Mouse (Mus musculus) heart, embryonic 12.5 days (tissue): ENCODE measurements around the gene Tax1bp3. TPM values are rescaled to one million over a fixed set of nuclear protein-coding genes. Genes with fewer than 3 reads are reported as not detected.
A peak's percentile ranks its signal among the peaks of the same experiment; 100 is the strongest.

ENCODE experiments used
- ATAC-seq: fragments of 200-750 bp; cut with Nextera tagmentation; 2 replicates; pipeline ENCODE4 v1.8.0; 2017; ENCODE audit warnings: moderate TSS enrichment, moderate library complexity; ENCODE audit not compliant: insufficient number of reproducible peaks, low FRiP score
- H3K27ac ChIP-seq: fragments of 300-500 bp; sonication (generic); 2 replicates; pipeline ENCODE4 v1.5.1; 2016; ENCODE audit warnings: mild to moderate bottlenecking, moderate library complexity; ENCODE audit not compliant: poor library complexity, severe bottlenecking
- H3K27me3 ChIP-seq: fragments of 300-500 bp; sonication (generic); replicated peaks from 2 replicates; pipeline ENCODE4 v1.6.1; 2016; ENCODE audit warnings: mild to moderate bottlenecking, moderate library complexity
- H3K36me3 ChIP-seq: fragments of 300-500 bp; sonication (generic); 2 replicates; pipeline ENCODE4 v1.6.1; 2016; ENCODE audit warnings: mild to moderate bottlenecking, moderate library complexity
- H3K4me1 ChIP-seq: fragments of 300-500 bp; sonication (generic); replicated peaks from 2 replicates; pipeline ENCODE4 v1.6.1; 2016; ENCODE audit warnings: mild to moderate bottlenecking
- H3K4me2 ChIP-seq: fragments of 300-500 bp; sonication (generic); 2 replicates; pipeline ENCODE4 v1.6.1; 2016; ENCODE audit warnings: mild to moderate bottlenecking, moderate library complexity
- H3K4me3 ChIP-seq: fragments of 300-500 bp; sonication (generic); 2 replicates; pipeline ENCODE4 v1.5.1; 2016; ENCODE audit warnings: mild to moderate bottlenecking
- H3K9ac ChIP-seq: fragments of 300-500 bp; sonication (generic); 2 replicates; pipeline ENCODE4 v1.6.1; 2016; ENCODE audit warnings: mild to moderate bottlenecking, moderate library complexity
- H3K9me3 ChIP-seq: fragments of 300-500 bp; sonication (generic); replicated peaks from 2 replicates; pipeline ENCODE4 v1.6.1; 2016; ENCODE audit warnings: mild to moderate bottlenecking, moderate library complexity
- WGBS: fragments of 180-500 bp; shearing (Covaris S2); methylation state at CpG from one replicate; pipeline ENCODE4 v1.1.7; 2016; 5-methylcytosine and 5-hydroxymethylcytosine counted together
- polyA plus RNA-seq: library from polyadenylated mRNA; unstranded; fragments of >200 nt; fragmentation: Nextera tagmentation; extraction: Ambion mirVana; gene quantifications from 2 replicates; pipeline ENCODE4 v1.2.1, GENCODE M21; 2016

The Tax1bp3 gene
- polyA plus RNA-seq, 1 experiment from 2014 or later: 239 TPM

DNA sequence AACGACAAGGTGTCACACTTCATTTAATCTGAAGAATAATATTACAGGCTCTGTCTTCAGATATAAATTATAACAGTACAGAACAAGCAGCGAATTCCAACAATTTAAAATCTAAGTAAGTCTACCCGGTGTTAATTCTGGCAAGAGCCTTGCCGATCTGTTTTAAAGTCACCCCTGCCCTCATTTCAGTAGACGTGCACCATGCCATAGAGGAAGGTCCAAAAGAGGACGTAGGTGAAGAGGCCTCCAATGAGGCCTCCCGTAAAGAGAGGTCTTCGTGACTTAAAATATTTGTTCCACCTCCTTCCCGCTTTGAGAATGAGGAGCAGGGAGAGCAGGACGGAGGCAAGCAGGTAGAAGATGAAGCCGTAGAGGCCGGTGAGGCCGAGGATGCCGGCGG, 697 bp upstream of the Tax1bp3 start:
- H3K4me2 ChIP-seq: peak overlapping the region; percentile 81
- ATAC-seq: no peak
- peaks cover 39% of the 10 kb centered on the region for H3K4me1 ChIP-seq
- H3K9me3 ChIP-seq: no peaks in the 10 kb centered on the region
- H3K36me3 ChIP-seq: peaks cover 30% of the 10 kb centered on the region
- 1% methylated on average over 15 of the region's 15 CpGs for WGBS
- H3K9ac ChIP-seq: peak overlapping the region; percentile 98
- H3K4me3 ChIP-seq: peak overlapping the region; percentile 95
- no peaks in the 10 kb centered on the region for H3K27me3 ChIP-seq
- H3K27ac ChIP-seq: peak overlapping the region; percentile 78

DNA sequence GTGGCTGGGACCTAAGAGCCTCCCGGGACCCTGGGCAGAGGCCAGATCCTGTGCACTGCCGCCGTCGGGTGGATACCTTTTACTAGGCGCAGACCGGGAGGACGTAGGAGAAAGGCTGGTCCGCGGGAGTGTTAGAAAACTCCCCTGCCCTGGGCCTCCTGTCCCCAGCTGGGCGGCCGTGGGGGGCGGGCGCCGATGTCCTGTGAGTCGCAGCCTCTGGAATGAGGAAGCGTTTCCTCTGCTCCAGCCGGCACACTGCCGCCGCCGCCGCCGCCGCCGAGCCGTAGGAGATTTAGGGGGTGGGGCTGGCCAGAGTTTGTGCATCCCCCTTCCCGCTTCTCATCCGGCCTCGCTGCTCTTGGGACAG, 609 bp downstream of the Tax1bp3 start:
- H3K4me1 ChIP-seq: peaks cover 29% of the 10 kb centered on the region
- under 1% methylated on average over 28 of the region's 28 CpGs for WGBS
- H3K36me3 ChIP-seq: peaks cover 32% of the 10 kb centered on the region
- H3K4me2 ChIP-seq: peak overlapping the region; percentile 95
- no peaks in the 10 kb centered on the region for H3K27me3 ChIP-seq
- H3K4me3 ChIP-seq: peak overlapping the region; percentile 95
- peak overlapping the region; percentile 97 for H3K27ac ChIP-seq
- peak; percentile 84 for ATAC-seq
- peak overlapping the region; percentile 87 for H3K9ac ChIP-seq
- no peaks in the 10 kb centered on the region for H3K9me3 ChIP-seq

DNA sequence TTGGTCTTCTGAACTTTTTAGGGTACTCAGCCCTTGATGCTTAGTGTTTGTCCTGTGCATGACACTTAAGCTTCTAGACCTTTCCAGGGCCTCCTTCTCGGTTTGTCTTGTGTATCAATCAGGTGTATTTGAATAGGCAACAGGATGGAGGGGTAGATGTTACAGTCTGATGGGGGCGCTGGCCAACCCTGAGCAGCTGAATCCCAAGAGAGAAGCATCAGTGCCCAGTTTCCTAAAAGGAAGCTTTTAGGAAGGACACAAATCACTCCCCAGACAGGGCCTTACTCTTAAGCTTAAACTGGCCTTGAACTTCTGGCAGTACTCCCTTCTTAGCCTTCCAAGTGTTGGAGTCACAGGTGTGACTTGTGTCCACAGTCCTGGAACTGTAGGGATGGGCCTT, 1.0 kb downstream of the Tax1bp3 start:
- Histone ChIP-seq H3K4me1 (peaks cover 27% of the 10 kb centered on the region), H3K9ac (peak overlapping the region; percentile 87), H3K4me3 (peak overlapping the region; percentile 95), H3K36me3 (peaks cover 35% of the 10 kb centered on the region), H3K9me3 (no peaks in the 10 kb centered on the region), H3K4me2 (peak overlapping the region; percentile 95), H3K27me3 (no peaks in the 10 kb centered on the region), H3K27ac (peak overlapping the region; percentile 97)
- 5% methylated on average over 2 of the region's 2 CpGs for WGBS
- ATAC-seq: no peak

DNA sequence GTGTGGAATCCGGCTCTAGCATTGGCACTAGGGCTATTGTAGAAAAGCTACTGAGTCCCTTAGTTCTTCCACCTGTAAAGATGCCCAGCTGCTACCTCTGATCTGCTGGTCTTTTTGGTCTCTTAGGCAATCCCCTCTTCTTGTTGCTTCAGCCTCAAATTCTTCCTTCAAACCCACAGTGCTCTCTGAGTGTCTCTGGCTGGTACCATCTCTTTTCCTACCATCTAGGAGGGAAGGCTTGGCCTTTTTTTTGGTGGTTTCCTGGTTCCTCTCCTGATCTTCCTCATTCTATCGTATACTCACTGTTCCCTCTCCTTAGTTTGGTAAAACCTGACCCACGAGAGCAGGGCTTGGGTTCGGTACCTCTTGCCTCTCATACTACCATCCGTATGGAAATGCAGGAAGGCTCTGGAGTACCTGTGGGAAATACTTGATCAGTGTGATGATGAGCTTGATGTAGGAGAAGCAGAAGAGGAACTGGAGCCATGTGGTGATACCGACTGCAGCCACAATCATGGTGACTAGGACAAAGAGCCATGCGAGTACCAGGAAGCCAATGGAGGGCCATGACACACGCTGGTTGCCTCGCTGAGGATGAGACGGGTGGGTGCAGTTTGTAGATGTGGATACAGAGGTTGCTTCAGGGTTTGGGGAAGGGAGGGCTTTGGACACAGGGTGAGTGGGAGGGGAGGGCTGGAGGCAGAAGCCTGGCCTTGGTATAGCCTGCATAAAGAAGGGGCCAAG, 9.2 kb downstream of the Tax1bp3 start:
- Histone ChIP-seq H3K36me3 (peaks cover 77% of the 10 kb centered on the region), H3K9me3 (no peaks in the 10 kb centered on the region), H3K4me3 (no peak overlapping the region), H3K27me3 (no peaks in the 10 kb centered on the region), H3K27ac (no peak overlapping the region), H3K9ac (no peak overlapping the region), H3K4me1 (no peaks in the 10 kb centered on the region), H3K4me2 (no peak overlapping the region)
- 88% methylated on average over 10 of the region's 10 CpGs for WGBS
- no peak for ATAC-seq

DNA sequence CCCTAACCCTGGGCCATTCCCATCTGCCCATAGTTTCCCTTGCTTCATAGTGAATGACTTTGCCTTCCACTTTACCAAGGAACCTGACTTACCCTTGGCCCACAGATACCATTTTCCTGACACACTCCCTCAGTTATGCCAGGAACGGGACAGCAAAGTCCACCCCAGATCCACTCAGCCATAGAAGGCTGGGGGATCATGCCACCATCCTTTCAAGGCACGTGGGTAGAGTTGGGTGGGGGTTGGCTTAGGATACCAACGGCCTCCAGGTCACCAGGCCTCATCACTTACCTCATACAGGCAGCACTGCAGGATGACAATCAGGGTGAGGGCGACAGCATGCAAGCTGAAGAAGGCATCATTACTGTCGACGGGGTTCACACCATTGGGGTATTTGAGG, 10.3 kb downstream of the Tax1bp3 start:
- no peaks in the 10 kb centered on the region for H3K27me3 ChIP-seq
- 87% methylated on average over 6 of the region's 6 CpGs for WGBS
- peaks cover 82% of the 10 kb centered on the region for H3K36me3 ChIP-seq
- H3K9ac ChIP-seq: no peak overlapping the region
- H3K4me1 ChIP-seq: no peaks in the 10 kb centered on the region
- H3K4me3 ChIP-seq: no peak overlapping the region
- no peak for ATAC-seq
- no peak overlapping the region for H3K27ac ChIP-seq
- no peak overlapping the region for H3K4me2 ChIP-seq
- H3K9me3 ChIP-seq: no peaks in the 10 kb centered on the region

GRCm38 (mm10) chr11:73193047-73193446, 16.2 kb downstream of the Tax1bp3 start:
- H3K27ac ChIP-seq: no peak overlapping the region
- ATAC-seq: no peak
- no peak overlapping the region for H3K9ac ChIP-seq
- no peaks in the 10 kb centered on the region for H3K27me3 ChIP-seq
- peaks cover 4% of the 10 kb centered on the region; the same call in 1 of the 2 replicates for H3K4me1 ChIP-seq
- H3K9me3 ChIP-seq: no peaks in the 10 kb centered on the region
- WGBS: 61% methylated on average over 6 of the region's 6 CpGs
- no peak overlapping the region for H3K4me3 ChIP-seq
- no peak overlapping the region for H3K4me2 ChIP-seq
- peaks cover 41% of the 10 kb centered on the region for H3K36me3 ChIP-seq

- Histone ChIP-seq H3K9ac (no peak overlapping the region), H3K9me3 (no peaks in the 10 kb centered on the region), H3K4me2 (no peak overlapping the region), H3K4me3 (no peak overlapping the region), H3K27me3 (no peaks in the 10 kb centered on the region), H3K4me1 (peaks cover 6% of the 10 kb centered on the region; the same call in 1 of the 2 replicates), H3K36me3 (peaks cover 33% of the 10 kb centered on the region), H3K27ac (no peak overlapping the region)
- no peak for ATAC-seq
- 64% methylated on average over 2 of the region's 2 CpGs for WGBS
These were observed 17.6 kb downstream of the Tax1bp3 start for GRCm38 (mm10) chr11:73194444-73194843.

- Histone ChIP-seq H3K9me3 (no peaks in the 10 kb centered on the region), H3K4me3 (peak overlapping the region; percentile 69), H3K27ac (no peak overlapping the region), H3K4me1 (peaks cover 10% of the 10 kb centered on the region; the same call in 1 of the 2 replicates), H3K9ac (peak overlapping the region; percentile 84), H3K27me3 (no peaks in the 10 kb centered on the region), H3K36me3 (peaks cover 4% of the 10 kb centered on the region), H3K4me2 (peak overlapping the region; percentile 94)
- WGBS: 2% methylated on average over 1 of the region's 1 CpGs
- ATAC-seq: no peak
These were observed 21.3 kb downstream of the Tax1bp3 start for GRCm38 (mm10) chr11:73198190-73198589.

DNA sequence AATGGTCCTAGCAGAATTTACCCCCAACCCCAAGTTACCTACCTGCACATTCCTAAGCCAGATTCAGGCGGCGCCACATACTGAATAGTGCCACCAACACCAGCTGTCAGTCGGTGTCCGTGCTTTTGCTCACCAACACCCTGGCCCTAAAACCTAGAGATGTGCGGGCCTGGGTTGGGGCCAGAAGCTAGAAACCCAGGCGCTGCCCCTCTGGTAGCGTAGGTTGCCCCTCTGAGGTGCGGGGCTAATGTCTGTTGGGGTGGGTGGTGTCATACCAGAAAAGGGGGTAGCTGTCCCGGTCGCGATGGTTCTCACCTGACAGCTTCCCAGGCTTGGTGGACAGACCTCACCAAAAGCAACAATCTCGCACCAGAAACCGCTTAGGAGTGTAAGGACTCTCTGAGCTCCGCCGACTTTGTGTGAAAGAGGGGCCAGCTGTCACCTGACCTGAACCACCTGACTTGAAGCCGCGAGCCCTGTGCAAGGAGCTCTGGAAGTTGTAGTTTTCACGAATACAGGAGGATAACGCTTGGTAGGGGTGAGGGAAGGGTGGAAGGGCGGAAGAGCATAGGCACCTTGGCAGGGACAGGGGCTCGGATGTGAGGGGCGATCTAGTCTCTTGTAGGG, 21.8 kb downstream of the Tax1bp3 start, which contains the start of gene Ctns:
Gene Ctns, minus strand, starts transcription at position 440 of the 627 bp plus-strand sequence.
- WGBS: 1% methylated on average over 22 of the region's 22 CpGs

GRCm38 (mm10) chr11:73199230-73199712, 22.4 kb downstream of the Tax1bp3 start, which contains the start of gene Shpk:
Shpk (plus strand) TSS chr11:73199460.
- WGBS: under 1% methylated on average over 32 of the region's 32 CpGs
- Histone ChIP-seq H3K9me3 (no peaks in the 10 kb centered on the region), H3K4me2 (peak within 1 kb of the TSS; percentile 94), H3K27me3 (no peaks in the 10 kb centered on the region), H3K9ac (peak within 1 kb of the TSS; percentile 84), H3K36me3 (peaks cover 4% of the 10 kb centered on the region), H3K4me3 (peak within 1 kb of the TSS; percentile 69), H3K27ac (no peak within 1 kb of the TSS; the same call in 1 of the 2 replicates), H3K4me1 (peaks cover 10% of the 10 kb centered on the region; the same call in 1 of the 2 replicates)
- ATAC-seq: peak; percentile 98

More for the DNA sequence above, 21.8 kb downstream of the Tax1bp3 start, which contains the start of gene Ctns:
- Histone ChIP-seq H3K27ac (no peak within 1 kb of the TSS; the same call in 1 of the 2 replicates), H3K27me3 (no peaks in the 10 kb centered on the region), H3K4me1 (peaks cover 10% of the 10 kb centered on the region; the same call in 1 of the 2 replicates), H3K4me2 (peak within 1 kb of the TSS; percentile 94), H3K36me3 (peaks cover 4% of the 10 kb centered on the region), H3K4me3 (peak within 1 kb of the TSS; percentile 69), H3K9me3 (no peaks in the 10 kb centered on the region), H3K9ac (peak within 1 kb of the TSS; percentile 84)
- ATAC-seq: peak; percentile 96

DNA sequence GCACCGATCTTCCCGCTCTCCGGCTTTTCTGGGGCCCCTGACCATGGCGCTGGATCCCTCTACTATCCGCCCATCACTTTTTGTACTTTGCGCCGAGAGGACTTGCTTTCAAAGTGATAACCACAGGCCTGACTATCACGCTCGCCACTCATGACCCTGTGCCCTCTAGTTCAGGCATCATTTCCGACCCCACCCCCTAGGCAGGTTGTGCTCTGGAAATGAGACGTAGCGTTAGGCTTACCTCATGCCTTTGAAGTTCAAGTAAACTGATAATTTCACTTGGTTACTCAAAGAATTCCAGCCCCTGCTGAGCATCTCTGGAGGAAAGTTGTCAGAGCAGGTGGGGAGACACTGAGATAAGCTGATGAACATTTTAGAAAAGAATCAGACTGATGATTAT, 23.0 kb downstream of the Tax1bp3 start:
- Histone ChIP-seq H3K27me3 (no peaks in the 10 kb centered on the region), H3K9me3 (no peaks in the 10 kb centered on the region), H3K4me3 (peak overlapping the region; percentile 69), H3K9ac (peak overlapping the region; percentile 84), H3K27ac (no peak overlapping the region), H3K4me1 (peaks cover 10% of the 10 kb centered on the region; the same call in 1 of the 2 replicates), H3K4me2 (peak overlapping the region; percentile 94), H3K36me3 (peaks cover 4% of the 10 kb centered on the region)
- 2% methylated on average over 12 of the region's 12 CpGs for WGBS
- ATAC-seq: no peak
